Mouse (Mus musculus) urinary bladder, postnatal 14 days (tissue): Measurements from ENCODE around the gene Sds.
"Not testable (repeated sequence)": the region's sequence is repeated elsewhere in the genome, so short reads cannot be mapped to it uniquely, and the experiment has no call there.

Experiments used
- DNase-seq: peaks from one replicate; pipeline ENCODE4 v3.0.0; 2021; ENCODE audit warnings: low spot score

The Sds gene

DNA sequence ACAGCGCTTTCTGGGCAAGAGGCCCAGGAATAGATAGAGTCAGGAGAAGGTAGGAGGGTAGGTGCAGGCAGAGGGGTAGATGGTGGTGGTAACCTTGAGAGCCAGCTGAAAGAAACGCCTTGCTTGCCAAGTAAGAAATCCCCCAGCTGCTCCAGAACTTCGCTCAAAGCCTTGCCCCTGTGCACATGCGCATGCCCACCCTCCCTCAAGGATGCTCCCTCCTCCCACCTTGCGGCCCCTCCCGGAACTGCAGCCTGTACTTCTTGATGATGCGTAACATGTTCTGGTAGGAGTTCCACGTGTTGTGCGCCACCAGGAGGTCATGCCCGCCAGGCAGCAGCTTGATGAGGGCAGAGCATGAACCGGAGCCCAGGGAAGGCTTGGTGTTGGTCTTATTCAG lies 16.1 kb downstream of the Sds start:
- no peak for DNase-seq

DNA sequence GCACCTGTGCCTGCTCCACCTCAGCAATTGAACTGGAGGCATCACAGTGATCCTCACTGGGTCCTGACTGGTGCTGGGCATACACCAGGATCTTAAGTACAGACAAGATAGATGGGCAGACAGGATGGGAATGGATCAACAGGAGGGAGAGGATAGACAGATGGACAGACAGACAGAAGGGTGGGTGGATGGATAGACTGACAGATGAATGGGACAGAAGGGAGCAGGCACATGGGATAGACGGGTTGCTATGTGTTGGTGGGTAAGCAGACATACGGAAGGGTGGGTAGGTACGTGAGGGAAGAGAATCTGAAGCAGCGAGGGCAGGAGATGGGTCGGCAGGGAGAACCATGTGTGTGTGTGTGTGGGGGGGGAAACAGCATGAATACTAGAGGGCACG lies 17.1 kb downstream of the Sds start:
- DNase-seq = no peak

- DNase-seq = no peak
Measured at GRCm38 (mm10) chr5:120493873-120494395, 17.6 kb downstream of the Sds start.

DNA sequence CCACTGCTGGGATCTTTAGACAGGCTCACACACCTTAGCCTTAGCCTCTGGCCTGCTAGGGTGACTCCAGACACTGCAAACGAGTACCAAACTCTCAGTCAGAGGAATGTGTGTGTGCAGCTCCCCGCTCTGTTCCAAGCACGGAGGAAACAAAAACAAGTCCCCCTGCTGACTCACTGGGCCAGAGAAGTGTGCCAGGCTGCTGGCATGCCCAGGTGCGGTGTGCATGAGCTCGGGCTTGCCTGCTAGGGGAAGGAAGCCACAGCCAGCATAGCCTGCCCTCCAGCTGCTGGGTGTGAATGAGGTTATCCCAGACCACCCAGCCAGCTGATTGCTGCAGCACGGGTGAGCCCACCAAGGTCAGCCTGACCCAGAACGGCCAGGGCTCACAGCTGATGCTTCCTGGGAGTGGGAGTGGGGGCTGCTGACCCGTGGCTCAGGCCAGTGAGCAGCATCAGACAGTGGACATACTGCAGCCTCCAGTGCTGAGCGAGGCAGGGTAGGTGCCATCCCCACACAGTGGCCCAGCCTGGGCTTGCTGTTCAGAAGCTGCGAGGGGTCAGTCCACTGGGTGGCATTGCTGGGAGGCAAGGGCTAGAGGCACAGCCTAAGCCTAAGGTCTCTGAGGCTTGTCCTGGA lies 18.9 kb downstream of the Sds start:
- no peak for DNase-seq

DNA sequence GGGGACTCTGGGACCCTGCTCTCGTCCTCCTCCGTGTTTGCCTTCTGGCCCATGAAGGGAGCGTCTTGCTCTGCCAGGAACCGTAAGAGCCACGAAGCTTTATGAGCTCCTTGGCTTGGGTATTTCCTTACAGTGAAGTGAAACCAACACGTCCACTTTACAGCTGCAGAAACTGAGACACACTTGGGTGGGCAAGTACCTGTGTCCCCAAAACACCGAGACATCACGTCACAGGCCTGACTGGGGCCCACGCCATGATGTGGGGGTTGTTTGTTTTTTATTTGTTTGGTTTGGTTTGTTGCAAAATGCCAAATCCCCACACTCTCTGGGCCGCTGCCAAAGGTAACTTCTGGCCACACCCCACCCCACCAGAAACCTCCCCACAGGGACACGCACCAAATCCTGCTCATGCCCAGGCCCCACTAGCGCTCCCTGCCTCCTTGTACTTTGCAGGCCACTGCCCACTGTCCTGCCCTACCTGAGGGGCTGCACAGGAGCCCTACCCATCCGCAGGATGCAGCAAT lies 19.4 kb downstream of the Sds start:
- DNase-seq = no peak

- no peak for DNase-seq
Measured at GRCm38 (mm10) chr5:120497071-120497470, 20.7 kb downstream of the Sds start.

GRCm38 (mm10) chr5:120499202-120499601 lies 22.9 kb downstream of the Sds start:
- no peak for DNase-seq

DNA sequence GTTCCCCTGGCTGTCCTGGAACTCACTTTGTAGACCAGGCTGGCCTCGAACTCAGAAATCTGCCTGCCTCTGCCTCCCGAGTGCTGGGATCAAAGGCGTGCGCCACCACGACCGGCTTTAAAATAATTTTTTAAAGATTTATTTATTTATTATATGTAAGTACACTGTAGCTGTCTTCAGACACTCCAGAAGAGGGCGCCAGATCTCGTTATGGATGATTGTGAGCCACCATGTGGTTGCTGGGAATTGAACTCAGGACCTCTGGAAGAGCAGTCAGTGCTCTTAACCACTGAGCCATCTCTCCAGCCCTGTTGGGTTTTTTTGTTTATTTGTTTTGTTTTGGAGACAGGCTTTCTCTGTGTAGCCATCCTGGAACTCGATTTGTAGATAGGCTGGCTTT lies 24.3 kb downstream of the Sds start:
- not testable (repeated sequence) for DNase-seq

DNA sequence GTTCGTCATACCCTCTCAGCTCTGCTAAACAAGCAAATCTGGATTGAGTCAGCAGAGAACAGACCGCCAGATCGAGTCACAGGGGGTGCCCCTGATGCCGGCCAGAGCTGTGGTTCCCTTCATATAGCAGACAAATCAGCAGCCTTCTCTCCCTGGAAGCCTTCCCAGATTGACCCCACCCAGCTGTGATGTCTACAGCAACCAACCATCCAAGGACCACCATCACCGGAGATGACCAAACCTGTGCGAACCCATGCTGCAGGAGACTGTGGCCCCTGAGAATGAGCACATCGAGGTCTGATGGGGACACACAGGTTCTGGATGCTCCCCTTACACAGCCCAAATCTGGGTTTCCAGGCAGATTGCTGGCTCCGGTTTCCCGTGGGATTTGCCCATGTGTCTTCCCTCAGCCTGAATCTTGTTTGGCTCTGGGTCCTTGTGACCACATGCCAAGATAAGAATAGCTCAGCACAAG lies 25.9 kb downstream of the Sds start:
- DNase-seq = no peak

DNA sequence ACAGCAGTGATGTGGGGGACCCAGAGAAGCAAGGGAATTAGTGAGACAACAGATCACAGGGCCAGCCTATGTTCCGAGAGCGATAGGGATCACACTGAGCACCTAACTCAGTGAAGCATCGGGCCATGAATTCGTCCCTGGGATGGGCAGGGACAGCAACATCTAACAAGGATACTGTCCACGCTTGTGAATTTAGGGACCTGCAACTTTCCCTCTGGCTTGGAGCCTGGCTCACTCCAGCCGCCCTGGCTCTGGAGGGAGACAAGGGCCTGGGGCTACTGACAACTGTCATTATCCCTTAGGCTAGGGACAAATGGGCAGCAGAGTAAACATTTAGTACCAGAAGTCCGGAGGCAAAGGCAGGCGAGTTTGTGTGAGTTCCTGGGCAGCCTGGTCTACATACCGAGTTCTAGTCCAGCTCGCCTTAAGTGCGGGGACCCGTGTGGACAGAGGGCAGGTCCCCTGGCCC lies 26.4 kb downstream of the Sds start:
- DNase-seq = no peak

- DNase-seq = peak; percentile 85
Measured at GRCm38 (mm10) chr5:120503144-120503795, 26.9 kb downstream of the Sds start, which contains the start of gene Plbd2. Gene Plbd2, minus strand, starts transcription at chr5:120503625.

DNA sequence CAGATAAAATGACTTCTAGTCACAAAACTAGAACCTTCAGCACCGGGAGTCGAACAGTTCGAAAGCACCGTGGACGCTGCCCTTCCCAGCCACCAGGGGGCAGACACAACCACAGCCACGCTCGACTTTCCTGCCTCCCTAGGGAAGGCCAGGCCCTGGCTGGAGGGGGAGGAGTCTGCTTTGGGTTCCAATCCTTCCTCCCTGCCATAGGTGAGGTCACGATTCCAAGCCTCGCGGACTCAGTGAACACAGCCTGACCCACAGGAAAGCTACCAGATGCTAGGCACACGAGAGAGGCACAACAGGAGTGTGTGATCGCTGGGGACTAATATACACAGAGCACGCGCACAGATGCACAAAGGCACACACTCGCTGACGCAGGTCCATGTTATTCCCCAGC lies 29.0 kb downstream of the Sds start:
- peak; percentile 83 for DNase-seq

GRCm38 (mm10) chr5:120505781-120506180 lies 29.5 kb downstream of the Sds start:
- DNase-seq = no peak

GRCm38 (mm10) chr5:120506490-120506889 lies 30.2 kb downstream of the Sds start:
- DNase-seq = no peak

- no peak for DNase-seq
Measured at GRCm38 (mm10) chr5:120507311-120507710, 31.0 kb downstream of the Sds start.

- peak; percentile 98 for DNase-seq
Measured at GRCm38 (mm10) chr5:120510982-120511642, 34.8 kb downstream of the Sds start, which contains the start of gene Slc8b1. Gene Slc8b1, plus strand, starts transcription at chr5:120511168.

GRCm38 (mm10) chr5:120511643-120512220 lies 35.4 kb downstream of the Sds start:
- DNase-seq = peak; percentile 48

DNA sequence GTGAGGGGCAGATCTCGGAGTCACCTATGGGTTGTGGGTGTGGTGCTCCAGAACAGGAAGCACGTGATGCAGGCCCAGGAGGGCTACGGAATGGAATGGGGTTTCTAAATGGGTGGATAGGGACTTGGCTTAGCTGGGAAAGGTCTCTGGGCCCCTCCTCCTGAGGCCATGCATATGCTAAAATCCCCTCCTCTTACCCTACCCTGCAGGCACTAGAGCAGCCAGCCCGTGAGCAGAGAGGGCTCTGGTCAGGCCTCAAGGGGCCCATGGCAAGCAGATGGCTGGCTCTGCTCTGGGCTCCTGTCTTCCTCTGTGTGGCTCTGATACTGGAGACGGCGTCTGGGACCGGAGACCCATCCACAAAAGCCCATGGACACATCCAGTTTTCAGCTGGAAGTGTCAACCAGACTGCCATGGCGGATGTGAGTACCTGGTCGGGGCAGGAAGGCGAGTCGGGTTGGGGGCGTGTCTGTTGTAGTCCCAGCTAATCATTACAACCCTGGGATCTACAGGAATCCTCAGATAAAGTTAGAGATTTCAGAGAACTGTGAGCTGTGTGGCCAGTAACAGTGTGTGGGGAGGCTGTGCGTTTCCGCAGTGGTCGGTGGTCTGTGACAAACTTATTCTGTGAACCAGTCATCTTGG lies 36.7 kb downstream of the Sds start:
- DNase-seq = no peak

GRCm38 (mm10) chr5:120514031-120514677 lies 37.8 kb downstream of the Sds start:
- DNase-seq = no peak

- peak; percentile 72 for DNase-seq
Measured at GRCm38 (mm10) chr5:120514754-120515153, 38.4 kb downstream of the Sds start.

DNA sequence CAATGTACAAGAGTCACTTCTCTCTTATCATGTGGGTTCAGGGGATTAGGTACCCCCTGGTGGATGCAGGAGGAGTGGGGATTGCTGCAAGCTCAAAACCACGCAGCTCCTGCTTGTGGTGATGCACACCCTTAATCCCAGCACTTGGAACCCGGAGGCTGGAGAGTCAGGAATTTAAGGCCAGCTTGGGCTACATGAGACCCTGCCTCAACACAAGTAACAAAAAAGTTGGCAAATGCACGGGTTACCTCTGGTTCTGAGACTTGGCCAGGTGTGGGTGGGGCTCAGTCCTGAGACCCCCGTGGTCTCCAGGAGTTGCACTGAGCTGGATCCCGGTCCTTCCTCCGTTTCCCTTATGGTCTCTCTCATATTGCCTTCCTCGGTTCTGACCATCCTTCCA lies 39.1 kb downstream of the Sds start:
- no peak for DNase-seq
